In genomic region chr5:117094431-117094830, GRCm38 (mm10) we compare ENCODE assay signal across 8 mouse cellular contexts. TPM values are rescaled to one million over a fixed set of nuclear protein-coding genes. Genes with fewer than 3 reads are reported as not detected.
DNase-seq lines count a peak whose midpoint lies in the region; ATAC-seq and TF ChIP-seq lines count a peak whose summit lies in the region.

No protein-coding gene starts in this region.

- peaks cover 41% of the 10 kb centered on the region for H3K36me3 ChIP-seq in forebrain, postnatal 0 days (ENCODE audit: insufficient read depth)
- peaks cover 24% of the 10 kb centered on the region for H3K36me3 ChIP-seq in forebrain, embryonic 16.5 days (ENCODE audit: control insufficient read depth, insufficient read depth)
- H3K36me3 ChIP-seq in thymus, adult 2 months (ENCODE audit: control insufficient read depth, insufficient read depth, low read length): peaks cover 40% of the 10 kb centered on the region
- H3K36me3 ChIP-seq in kidney, adult 2 months (ENCODE audit: control insufficient read depth, insufficient read depth, low read length): peaks cover 2% of the 10 kb centered on the region
- peaks cover 36% of the 10 kb centered on the region for H3K36me3 ChIP-seq in midbrain, postnatal 0 days (ENCODE audit: insufficient read depth, low read length)
- peaks cover 27% of the 10 kb centered on the region for H3K36me3 ChIP-seq in intestine, embryonic 16.5 days (ENCODE audit: control insufficient read depth, insufficient read depth, low read length)

- no peaks in the 10 kb centered on the region for H3K27me3 ChIP-seq in forebrain, postnatal 0 days (ENCODE audit: insufficient read depth, low read length)
- no peaks in the 10 kb centered on the region for H3K27me3 ChIP-seq in forebrain, embryonic 16.5 days (replicated peaks; ENCODE audit: control insufficient read depth, insufficient read depth, low read length)
- no peaks in the 10 kb centered on the region for H3K27me3 ChIP-seq in thymus, adult 2 months (ENCODE audit: control insufficient read depth, insufficient read depth, low read length)
- no peaks in the 10 kb centered on the region for H3K27me3 ChIP-seq in kidney, adult 2 months (replicated peaks; ENCODE audit: control insufficient read depth, insufficient read depth, low read length)
- H3K27me3 ChIP-seq in midbrain, postnatal 0 days (ENCODE audit: insufficient read depth, low read length): no peaks in the 10 kb centered on the region
- H3K27me3 ChIP-seq in intestine, embryonic 16.5 days (replicated peaks; ENCODE audit: control insufficient read depth, insufficient read depth, low read length): no peaks in the 10 kb centered on the region

- no peak for TF ChIP-seq POLR2A in thymus, adult 2 months (IDR thresholded peaks at IDR 0.05; ENCODE audit: control insufficient read depth, extremely low read depth, insufficient read depth, low read length, poor library complexity)
- no peak for TF ChIP-seq POLR2A in kidney, adult 2 months (IDR thresholded peaks at IDR 0.05; ENCODE audit: low read depth, low read length)

- no peak overlapping the region for H3K4me3 ChIP-seq in forebrain, postnatal 0 days (ENCODE audit: low read depth, low read length)
- no peak overlapping the region for H3K4me3 ChIP-seq in forebrain, embryonic 16.5 days (replicated peaks; ENCODE audit: low read length)
- no peak overlapping the region for H3K4me3 ChIP-seq in thymus, adult 2 months (ENCODE audit: control insufficient read depth, insufficient read depth, low read length)
- H3K4me3 ChIP-seq in kidney, adult 2 months (ENCODE audit: insufficient read depth, low read depth, low read length): no peak overlapping the region
- no peak overlapping the region for H3K4me3 ChIP-seq in midbrain, postnatal 0 days (ENCODE audit: low read depth, low read length)
- no peak overlapping the region for H3K4me3 ChIP-seq in intestine, embryonic 16.5 days (ENCODE audit: low read length)

- H3K4me1 ChIP-seq in forebrain, postnatal 0 days (ENCODE audit: insufficient read depth): no peaks in the 10 kb centered on the region
- H3K4me1 ChIP-seq in forebrain, embryonic 16.5 days (replicated peaks; ENCODE audit: control insufficient read depth, insufficient read depth, low read length): no peaks in the 10 kb centered on the region
- peaks cover 3% of the 10 kb centered on the region; the same call in 1 of the 2 replicates for H3K4me1 ChIP-seq in thymus, adult 2 months (replicated peaks; ENCODE audit: control insufficient read depth, insufficient read depth, low read length)
- no peaks in the 10 kb centered on the region for H3K4me1 ChIP-seq in kidney, adult 2 months (ENCODE audit: control insufficient read depth, insufficient read depth, low read length)
- no peaks in the 10 kb centered on the region for H3K4me1 ChIP-seq in midbrain, postnatal 0 days (ENCODE audit: insufficient read depth, low read length)
- H3K4me1 ChIP-seq in intestine, embryonic 16.5 days (ENCODE audit: control insufficient read depth, insufficient read depth, low read length): peaks cover 2% of the 10 kb centered on the region; the same call in 1 of the 2 replicates

- peak; percentile 80 for TF ChIP-seq CTCF in forebrain, postnatal 0 days (IDR thresholded peaks at IDR 0.05; ENCODE audit: low read depth)
- peak; percentile 65; the same call in 1 of the 2 replicates for TF ChIP-seq CTCF in thymus, adult 2 months (IDR thresholded peaks at IDR 0.05; ENCODE audit: borderline replicate concordance, control insufficient read depth, extremely low read depth, insufficient read depth, low read length, poor library complexity)
- peak; percentile 88 for TF ChIP-seq CTCF in kidney, adult 2 months (conservative IDR thresholded peaks at IDR 0.05; ENCODE audit: insufficient read depth, insufficient read length, low read depth, low read length)
- TF ChIP-seq CTCF in midbrain, postnatal 0 days (IDR thresholded peaks at IDR 0.05): peak; percentile 82

- DNase-seq in forebrain, postnatal 0 days: peak; percentile 52
- DNase-seq in thymus, adult 2 months: no peak
- no peak for DNase-seq in thymus, adult 18-20 months
- peak; percentile 27 for DNase-seq in embryo, embryonic 9.5 days (ENCODE audit: extremely low spot score)
- DNase-seq in kidney, adult 2 months: peak; percentile 69
- peak; percentile 69 for DNase-seq in midbrain, postnatal 0 days (ENCODE audit: low spot score)

- WGBS in forebrain, postnatal 0 days: 41% methylated on average over 7 of the region's 7 CpGs
- 50% methylated on average over 7 of the region's 7 CpGs for WGBS in forebrain, embryonic 16.5 days
- 68% methylated on average over 7 of the region's 7 CpGs for WGBS in thymus, adult 2 months
- 21% methylated on average over 7 of the region's 7 CpGs for WGBS in kidney, adult 2 months
- WGBS in midbrain, postnatal 0 days: 45% methylated on average over 7 of the region's 7 CpGs
- WGBS in intestine, embryonic 16.5 days: 48% methylated on average over 7 of the region's 7 CpGs

- H3K9me3 ChIP-seq in forebrain, postnatal 0 days (ENCODE audit: low read length): no peaks in the 10 kb centered on the region
- no peaks in the 10 kb centered on the region for H3K9me3 ChIP-seq in forebrain, embryonic 16.5 days (ENCODE audit: control insufficient read depth, low read length)
- no peaks in the 10 kb centered on the region for H3K9me3 ChIP-seq in midbrain, postnatal 0 days (ENCODE audit: low read length)
- no peaks in the 10 kb centered on the region for H3K9me3 ChIP-seq in intestine, embryonic 16.5 days (ENCODE audit: control insufficient read depth, low read length)

- no peak overlapping the region for H3K27ac ChIP-seq in forebrain, postnatal 0 days (ENCODE audit: low read depth, low read length)
- no peak overlapping the region for H3K27ac ChIP-seq in forebrain, embryonic 16.5 days (ENCODE audit: low read length)
- H3K27ac ChIP-seq in thymus, adult 2 months (ENCODE audit: control insufficient read depth, insufficient read depth, low read length): no peak overlapping the region
- no peak overlapping the region for H3K27ac ChIP-seq in kidney, adult 2 months (ENCODE audit: insufficient read depth, low read depth, low read length)
- H3K27ac ChIP-seq in midbrain, postnatal 0 days (ENCODE audit: low read depth, low read length): no peak overlapping the region
- no peak overlapping the region for H3K27ac ChIP-seq in intestine, embryonic 16.5 days (ENCODE audit: low read length)

- peak; percentile 73 for ATAC-seq in forebrain, postnatal 0 days
- ATAC-seq in forebrain, embryonic 16.5 days: no peak
- ATAC-seq in midbrain, postnatal 0 days (ENCODE audit: low FRiP score): no peak
- no peak for ATAC-seq in intestine, embryonic 16.5 days

- H3K9ac ChIP-seq in forebrain, postnatal 0 days: no peak overlapping the region
- H3K9ac ChIP-seq in forebrain, embryonic 16.5 days (replicated peaks; ENCODE audit: low read depth, low read length): no peak overlapping the region
- 0 out of 2 replicates have a peak overlapping the region, but pooled peaks have one; percentile 29 for H3K9ac ChIP-seq in midbrain, postnatal 0 days (replicated peaks; ENCODE audit: low read length, poor library complexity, severe bottlenecking)
- H3K9ac ChIP-seq in intestine, embryonic 16.5 days (ENCODE audit: low read depth, low read length): no peak overlapping the region

- no peak overlapping the region for H3K4me2 ChIP-seq in forebrain, postnatal 0 days (ENCODE audit: low read depth)
- no peak overlapping the region for H3K4me2 ChIP-seq in forebrain, embryonic 16.5 days (ENCODE audit: low read length)
- H3K4me2 ChIP-seq in midbrain, postnatal 0 days (ENCODE audit: low read depth, low read length, poor library complexity, severe bottlenecking): no peak overlapping the region
- H3K4me2 ChIP-seq in intestine, embryonic 16.5 days (ENCODE audit: low read depth, low read length): no peak overlapping the region

RNA-seq across cellular contexts. Expression of gene Suds3, which starts 21.5 kb away (rescaled TPM):
- total RNA-seq in forebrain, postnatal 0 days (2014; rRNA removed): 83.5 and 95.9 TPM in 2 replicates
- 75.9 and 76.4 TPM in 2 replicates for polyA plus RNA-seq in forebrain, postnatal 0 days (2015; fragmentation: Nextera tagmentation; extraction: Ambion mirVana)
- 83.0 and 93.0 TPM in 2 replicates for polyA plus RNA-seq in forebrain, embryonic 16.5 days (2015; fragmentation: Nextera tagmentation; extraction: Ambion mirVana)
- 108 and 113 TPM in 2 replicates for polyA plus RNA-seq in thymus, adult 2 months (2012; rRNA removed)
- polyA plus RNA-seq in kidney, adult 2 months (2012; rRNA removed): 84.9 and 85.8 TPM in 2 replicates
- total RNA-seq in midbrain, postnatal 0 days (2014; rRNA removed): 91.5 and 95.0 TPM in 2 replicates
- polyA plus RNA-seq in midbrain, postnatal 0 days (2015; fragmentation: Nextera tagmentation; extraction: Ambion mirVana): 63.9 and 70.9 TPM in 2 replicates
- polyA plus RNA-seq in intestine, embryonic 16.5 days (2015; fragmentation: Nextera tagmentation; extraction: Ambion mirVana): 20.9 and 53.6 TPM in 2 replicates

RNA-seq across cellular contexts. Expression of gene Taok3, which starts 25.5 kb away (rescaled TPM):
- 37.2 TPM in 2 replicates for total RNA-seq in forebrain, postnatal 0 days (2014; rRNA removed)
- polyA plus RNA-seq in forebrain, postnatal 0 days (2015; fragmentation: Nextera tagmentation; extraction: Ambion mirVana): 40.8 and 57.6 TPM in 2 replicates
- 58.1 and 58.2 TPM in 2 replicates for polyA plus RNA-seq in forebrain, embryonic 16.5 days (2015; fragmentation: Nextera tagmentation; extraction: Ambion mirVana)
- 43.5 and 50.8 TPM in 2 replicates for polyA plus RNA-seq in thymus, adult 2 months (2012; rRNA removed)
- polyA plus RNA-seq in kidney, adult 2 months (2012; rRNA removed): 11.1 and 11.3 TPM in 2 replicates
- total RNA-seq in midbrain, postnatal 0 days (2014; rRNA removed): 30.1 and 35.5 TPM in 2 replicates
- 61.9 and 65.1 TPM in 2 replicates for polyA plus RNA-seq in midbrain, postnatal 0 days (2015; fragmentation: Nextera tagmentation; extraction: Ambion mirVana)
- polyA plus RNA-seq in intestine, embryonic 16.5 days (2015; fragmentation: Nextera tagmentation; extraction: Ambion mirVana): 51.5 and 53.7 TPM in 2 replicates

Comparison
In these comparisons a context has a peak if more than half of its experiments do, and no peak if none do; other contexts are left out.
1. DNase-seq: peak in forebrain, postnatal 0 days (single experiment), embryo, embryonic 9.5 days (single experiment), kidney, adult 2 months (single experiment) and midbrain, postnatal 0 days (single experiment); none in thymus, adult 2 months (single experiment) and thymus, adult 18-20 months (0 of 2).
2. Peak in every context shown above with its lines, with median percentiles within 50 percentile points of each other: CTCF ChIP-seq.